Mouse (Mus musculus) fat pad, adult 2 months (tissue): ENCODE results near the gene Gm13283.
A peak's percentile ranks its signal among the peaks of the same experiment; 100 is the strongest.
"Not testable (repeated sequence)": the region's sequence is repeated elsewhere in the genome, so short reads cannot be mapped to it uniquely, and the experiment has no call there.

Source experiments
- DNase-seq: peaks from one replicate; pipeline ENCODE4 v3.0.0-alpha.2; 2011; ENCODE audit warnings: low read depth, low spot score; ENCODE audit errors: extremely low read depth

Gm13283 gene

DNA sequence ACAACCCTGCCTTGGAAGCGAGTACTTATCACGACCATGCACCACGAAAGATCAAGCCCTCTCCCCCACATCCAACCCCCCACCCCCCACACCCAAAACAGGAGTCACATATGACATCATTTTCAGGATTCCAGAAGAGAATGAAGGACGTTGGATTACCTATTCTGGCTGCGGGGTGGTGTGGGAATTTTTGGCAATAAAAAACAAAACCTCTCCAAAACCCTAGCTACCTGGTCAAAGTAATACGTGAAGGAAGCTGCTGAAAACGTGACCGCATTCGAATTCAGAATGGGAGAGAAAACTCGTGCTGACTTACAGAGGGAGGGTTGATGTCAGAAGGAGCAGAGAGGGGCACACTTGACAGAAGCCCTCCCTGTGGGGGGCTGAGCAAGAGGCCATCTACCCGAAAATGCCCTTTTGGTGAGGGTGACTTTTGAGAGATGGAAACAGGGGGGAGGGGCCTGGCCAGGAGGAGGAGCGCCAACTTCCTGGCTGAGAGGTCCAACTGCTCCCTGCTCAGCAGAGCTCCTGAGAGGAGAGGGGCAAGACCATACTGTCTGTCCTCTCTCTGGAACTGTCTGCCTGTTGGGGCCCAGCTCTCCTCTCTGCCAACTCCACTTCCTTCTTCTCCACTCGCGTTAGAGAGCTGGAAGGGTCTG, at the start of gene Gm13283:
Gene Gm13283, plus strand, starts transcription at position 510 of the 659 bp plus-strand sequence.
- not testable (repeated sequence) for DNase-seq

DNA sequence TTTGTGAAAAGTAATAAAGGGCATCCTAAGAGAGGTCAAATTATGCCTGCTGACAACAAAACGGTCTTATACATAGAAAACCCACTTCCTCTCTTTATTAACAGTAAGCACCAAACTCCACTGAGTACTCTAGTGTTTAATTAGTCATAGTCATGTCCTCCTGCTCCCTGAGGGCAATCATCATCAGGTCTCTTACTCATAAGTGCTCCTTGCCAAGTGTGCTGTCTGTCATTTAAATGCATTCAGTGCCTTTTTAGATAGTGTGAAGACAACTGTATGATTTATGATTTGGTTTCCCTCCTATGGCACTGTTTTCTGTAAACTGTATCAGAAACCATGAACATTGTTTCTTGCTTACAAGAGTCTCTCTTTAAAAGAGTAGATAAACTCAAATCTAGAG, 45.6 kb upstream of the Gm13283 start:
- DNase-seq, result no peak

DNA sequence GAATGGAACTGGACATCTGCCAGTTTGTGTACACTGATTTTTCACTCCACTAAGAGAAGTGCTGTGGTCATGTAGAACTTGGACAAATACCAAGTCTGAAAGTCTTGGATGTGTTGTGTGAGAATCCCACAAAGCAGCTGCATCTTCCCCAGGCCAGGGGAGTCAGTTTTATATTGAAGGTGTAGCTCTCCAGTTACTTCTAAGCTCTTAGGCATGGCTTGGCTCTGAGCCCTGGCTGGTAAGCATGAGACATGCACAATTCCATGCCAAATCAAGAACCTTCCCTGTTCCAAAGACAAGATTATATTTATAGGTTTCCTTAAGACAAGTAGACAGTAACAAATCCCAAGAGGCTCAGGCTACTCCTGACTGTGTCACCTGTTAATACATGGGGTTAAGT, 44.9 kb upstream of the Gm13283 start:
- peak; percentile 55 for DNase-seq

DNA sequence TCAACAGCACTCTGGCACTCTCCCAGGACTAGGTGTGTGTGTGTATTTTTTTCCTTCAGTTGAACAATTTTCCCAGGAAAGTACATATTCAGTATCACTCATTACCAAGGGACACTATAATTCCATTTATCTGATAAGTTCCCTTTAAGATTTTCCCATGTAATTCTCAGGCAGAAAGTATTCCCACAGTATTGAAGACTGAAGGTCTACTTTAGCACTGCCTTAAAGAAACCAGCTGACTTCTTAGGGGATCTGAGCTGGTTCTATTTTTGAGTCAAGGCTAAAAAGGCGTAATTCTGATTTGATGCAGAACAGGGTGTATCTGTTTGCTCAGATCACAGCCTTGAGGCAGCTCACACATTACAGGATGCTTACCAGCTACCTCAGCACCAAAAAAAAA, 41.2 kb upstream of the Gm13283 start:
- no peak for DNase-seq

DNA sequence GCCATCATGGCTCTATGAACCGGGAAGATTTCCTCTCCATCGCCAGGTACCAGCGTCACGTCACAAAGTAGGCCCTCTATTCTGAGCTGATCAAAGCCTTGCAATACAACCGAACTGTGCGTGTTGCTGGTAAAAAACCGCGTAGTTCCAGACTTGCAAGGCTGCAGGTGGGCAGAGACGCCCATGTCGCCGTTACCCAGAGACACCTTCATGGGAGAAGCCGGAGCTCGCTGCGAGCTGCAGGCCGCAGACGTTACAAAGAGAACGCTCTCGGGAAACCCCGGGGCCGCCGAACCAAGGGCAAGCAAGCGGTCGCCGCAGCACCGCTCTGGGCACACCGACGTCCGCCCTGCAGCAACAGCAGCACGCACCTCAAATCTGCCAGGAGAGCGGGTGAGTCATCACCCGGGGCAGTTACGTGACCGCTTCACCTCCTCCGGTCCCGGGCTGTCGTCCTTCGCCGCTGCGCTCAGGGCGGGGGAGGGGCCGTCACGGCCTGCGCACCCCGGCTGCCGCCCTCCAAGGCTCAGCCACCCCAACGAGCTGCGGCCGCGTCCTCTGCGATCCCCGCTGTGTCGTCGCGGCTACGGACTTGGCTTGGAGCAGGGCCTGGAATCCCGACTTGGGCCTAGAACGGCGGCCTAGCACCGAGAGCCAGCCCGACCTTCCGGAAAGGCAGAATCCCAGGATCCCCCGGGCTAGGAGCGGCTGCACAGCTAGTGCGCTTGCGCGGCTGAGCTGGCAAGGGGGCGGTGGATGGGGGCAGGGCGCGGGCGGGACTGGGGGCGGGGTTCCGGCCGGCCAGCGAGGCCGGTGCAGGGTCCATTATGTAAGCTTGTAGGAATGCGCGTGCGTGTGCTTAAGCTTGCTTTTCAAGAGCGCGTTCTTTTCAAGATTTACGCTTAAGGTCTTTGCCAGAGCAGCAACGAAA, 37.9 kb upstream of the Gm13283 start, which contains the start of the genes Gm26566 and Klhl9:
Gene Gm26566, plus strand, starts transcription at position 15 of the 931 bp plus-strand sequence.
Gene Klhl9, minus strand, starts transcription at position 675 of the 931 bp plus-strand sequence.
- peak; percentile 43 for DNase-seq

DNA sequence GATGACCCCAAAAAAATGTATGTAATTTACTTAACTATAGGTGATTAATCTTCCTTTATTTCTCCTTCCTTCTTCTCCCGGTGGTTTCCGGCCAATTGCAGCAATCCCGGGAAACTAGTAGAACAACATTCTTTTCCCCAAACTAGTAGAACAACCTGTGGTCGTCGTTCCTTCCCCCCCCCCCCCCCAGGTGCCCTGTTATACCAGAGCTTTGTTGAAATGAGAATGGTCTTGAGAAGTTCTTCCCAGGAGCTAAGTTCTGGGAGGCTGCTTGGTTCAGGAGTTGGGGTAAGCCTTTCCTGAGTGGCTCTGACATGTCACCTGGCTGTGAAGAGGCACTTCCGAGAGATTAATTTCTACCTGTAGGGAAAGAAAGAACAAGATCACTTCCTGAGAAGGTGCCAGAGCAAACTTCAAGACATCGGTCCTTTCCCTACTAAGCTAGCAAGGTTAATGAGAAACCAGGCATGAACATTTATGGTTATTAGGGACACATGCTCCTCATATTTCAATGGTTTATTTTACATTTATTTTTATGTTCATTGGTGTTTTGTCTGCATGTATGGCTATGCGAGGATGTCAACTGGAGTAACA, 36.3 kb upstream of the Gm13283 start:
- no peak for DNase-seq

DNA sequence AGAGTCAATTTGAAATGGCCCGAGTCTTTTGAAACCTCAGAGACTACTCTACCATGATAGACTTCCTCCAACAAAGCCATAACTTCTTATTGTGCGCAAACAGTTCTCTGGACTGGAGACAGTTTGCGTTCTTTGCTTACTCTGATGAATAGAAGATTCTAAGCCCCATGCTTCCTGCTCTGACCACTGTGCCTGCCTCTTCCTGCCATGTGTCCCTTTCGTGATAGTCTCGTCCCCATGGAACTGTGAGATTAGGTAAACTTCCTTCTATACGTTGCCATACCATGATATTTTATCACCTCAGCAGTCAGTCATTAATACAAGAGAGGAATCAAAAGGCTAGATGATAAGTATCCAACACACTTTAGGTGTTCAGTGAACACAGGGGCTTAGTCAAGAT, 33.2 kb upstream of the Gm13283 start:
- no peak for DNase-seq

DNA sequence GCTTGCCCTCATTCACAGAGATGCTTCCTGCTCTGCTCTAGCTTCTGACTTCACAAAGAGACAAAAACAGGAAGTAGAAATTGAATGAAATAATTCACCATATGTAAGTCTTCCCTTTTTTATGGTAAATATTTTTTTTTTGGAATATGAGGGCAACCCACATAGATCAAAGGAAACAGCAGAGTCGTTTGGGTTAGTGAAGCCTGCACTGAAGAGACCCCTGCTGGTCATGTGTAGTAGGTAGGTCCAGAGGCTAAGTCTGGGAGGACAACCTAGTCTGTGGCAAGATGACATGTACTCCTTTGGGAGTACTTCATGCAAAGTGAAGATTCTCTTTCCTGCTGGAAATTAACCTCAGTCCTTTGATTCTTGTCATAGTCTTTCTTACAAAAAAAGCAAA, 32.6 kb upstream of the Gm13283 start:
- DNase-seq, result no peak

DNA sequence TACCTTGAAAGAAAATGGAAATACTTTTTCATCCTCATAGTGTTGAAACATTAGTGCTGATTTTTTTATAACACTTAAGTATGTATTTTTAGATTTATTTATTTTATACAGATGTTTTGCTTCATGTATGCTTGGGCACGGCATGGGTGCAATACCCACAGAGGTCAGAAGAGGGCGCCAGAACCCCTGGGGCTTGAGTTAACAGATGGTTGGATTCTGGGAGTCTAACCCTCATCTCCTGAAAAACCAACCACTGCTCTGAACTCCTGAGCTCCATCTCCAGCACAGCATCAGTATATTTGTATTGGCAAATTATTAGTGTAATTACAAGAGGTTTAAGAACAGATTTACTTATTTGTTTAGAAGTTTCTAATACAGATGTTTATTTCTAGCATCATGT, 21.4 kb upstream of the Gm13283 start:
- no peak for DNase-seq

DNA sequence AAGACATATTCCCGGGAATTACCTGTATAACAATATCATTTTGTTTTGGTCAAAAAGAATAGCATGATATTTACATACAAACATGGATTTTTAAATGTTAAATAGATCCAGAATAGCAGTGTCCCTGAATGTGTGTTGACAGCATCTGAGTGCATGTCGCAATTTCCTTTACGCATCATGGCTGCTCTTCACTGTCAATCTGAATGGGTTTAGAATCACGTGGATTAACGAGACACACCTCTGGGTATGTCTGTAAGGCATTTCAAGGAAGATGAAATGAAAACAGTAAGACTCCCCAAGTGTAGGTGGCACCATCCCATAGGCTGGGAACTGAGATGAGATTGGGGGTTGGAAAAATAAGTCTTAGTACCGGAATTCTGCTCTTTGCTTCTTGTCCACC, 20.9 kb upstream of the Gm13283 start:
- no peak for DNase-seq

DNA sequence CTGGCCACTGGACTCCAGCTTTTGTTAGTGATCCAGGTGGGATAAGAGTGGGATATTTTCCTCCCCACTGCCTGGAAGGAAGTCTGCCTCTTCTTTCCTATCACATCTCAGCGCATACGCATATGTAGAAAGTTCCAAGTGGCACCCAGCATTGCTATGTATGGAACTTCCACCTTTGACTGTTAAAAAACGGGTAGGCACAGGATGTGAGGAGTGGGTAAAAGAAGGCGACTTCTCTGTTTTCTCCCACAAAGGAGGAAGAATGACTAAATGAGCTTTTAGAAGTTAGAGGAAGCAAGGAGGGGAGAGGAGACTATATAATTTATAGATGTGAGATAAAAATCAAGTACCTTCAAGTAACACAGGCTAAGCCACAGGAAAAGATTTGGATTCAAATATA, 18.5 kb upstream of the Gm13283 start:
- no peak for DNase-seq

DNA sequence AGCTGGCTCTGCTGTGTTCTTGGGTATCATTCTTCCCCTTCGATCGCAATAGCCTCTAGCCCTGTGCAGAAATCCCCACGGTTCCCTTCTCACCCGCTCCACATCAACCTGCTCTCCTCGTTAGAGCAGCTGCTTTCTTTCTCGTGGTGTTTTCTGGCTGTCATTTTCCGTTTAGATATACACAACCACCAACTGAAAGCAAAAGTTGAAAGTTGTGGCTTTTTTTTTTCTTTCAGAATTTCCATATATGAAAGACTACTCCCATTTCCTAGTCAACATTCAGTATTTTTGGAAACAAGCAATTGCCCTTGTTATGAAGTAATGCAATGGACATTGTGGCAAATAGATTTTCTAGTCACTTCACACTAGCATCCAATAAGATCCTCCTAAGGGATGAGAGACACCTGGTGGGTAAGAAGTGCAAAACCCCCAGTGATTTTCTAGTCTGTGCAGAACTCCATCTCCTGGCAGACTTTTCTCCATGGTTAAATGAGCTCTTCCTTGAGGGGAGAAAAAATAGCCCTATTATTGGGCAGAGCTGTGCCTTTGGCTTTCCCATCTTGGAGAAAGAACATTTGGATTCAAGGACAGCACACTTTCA, 17.0 kb upstream of the Gm13283 start:
- no peak for DNase-seq

DNA sequence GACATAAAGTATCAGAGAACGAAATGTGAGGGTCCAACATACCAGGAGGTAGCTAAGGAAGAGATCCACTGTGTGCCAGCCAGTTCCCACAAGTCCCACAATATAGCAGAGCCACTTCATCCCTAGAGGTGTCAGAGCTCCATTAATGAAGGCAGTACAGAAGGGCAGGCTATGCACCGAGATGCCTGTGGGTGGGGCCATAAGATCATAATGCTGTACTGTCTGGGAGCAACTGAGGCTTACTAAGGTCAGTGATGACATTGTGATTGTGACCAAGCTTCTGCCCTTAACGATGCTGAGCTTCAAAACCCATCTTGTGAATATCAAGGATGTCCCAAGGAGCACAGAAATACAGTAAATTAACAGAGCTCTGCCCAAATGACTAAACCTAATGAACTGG, 15.7 kb upstream of the Gm13283 start:
- DNase-seq, result no peak

DNA sequence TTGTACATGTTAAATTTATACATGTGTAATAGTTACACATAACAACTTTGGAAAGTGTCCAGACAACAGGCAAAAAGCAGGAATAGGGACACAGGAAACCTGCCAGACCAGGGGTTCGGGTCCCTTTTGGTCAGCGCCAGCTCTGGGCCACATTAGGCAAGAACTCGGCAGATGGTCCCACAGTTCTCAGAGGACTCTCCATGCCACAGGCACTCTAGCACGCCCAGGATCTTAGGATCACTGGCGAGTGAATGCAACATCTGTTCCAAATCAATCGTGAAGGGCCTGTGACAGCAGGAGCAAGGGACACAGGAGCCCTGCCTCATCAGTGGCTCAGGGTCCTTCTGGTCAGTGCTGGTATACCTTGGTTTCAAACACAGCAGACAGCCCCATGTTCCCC, 10.0 kb upstream of the Gm13283 start:
- no peak for DNase-seq

DNA sequence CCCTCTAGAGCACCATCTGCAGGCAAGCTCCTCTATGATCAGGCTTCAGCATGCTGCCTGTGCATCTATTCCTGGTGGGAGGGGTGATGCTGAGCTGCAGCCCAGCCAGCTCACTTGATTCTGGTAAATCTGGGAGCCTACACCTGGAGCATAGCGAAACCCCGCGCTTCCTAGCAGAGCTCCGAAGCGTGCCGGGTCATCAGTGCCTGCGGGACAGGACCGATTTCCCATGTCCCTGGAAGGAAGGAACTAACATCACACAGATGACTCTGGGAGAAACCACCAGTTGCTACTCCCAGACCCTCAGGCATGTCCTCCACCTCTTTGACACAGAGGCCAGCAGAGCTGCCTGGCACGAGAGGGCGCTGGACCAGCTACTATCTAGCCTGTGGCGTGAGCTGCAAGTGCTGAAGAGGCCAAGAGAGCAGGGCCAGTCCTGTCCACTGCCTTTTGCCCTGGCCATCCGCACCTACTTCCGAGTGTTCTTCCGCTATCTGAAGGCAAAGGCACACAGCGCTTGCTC, 5.0 kb upstream of the Gm13283 start, which contains the start of gene Gm13271:
Gene Gm13271, plus strand, starts transcription at position 51 of the 523 bp plus-strand sequence.
- DNase-seq, result not testable (repeated sequence)

DNA sequence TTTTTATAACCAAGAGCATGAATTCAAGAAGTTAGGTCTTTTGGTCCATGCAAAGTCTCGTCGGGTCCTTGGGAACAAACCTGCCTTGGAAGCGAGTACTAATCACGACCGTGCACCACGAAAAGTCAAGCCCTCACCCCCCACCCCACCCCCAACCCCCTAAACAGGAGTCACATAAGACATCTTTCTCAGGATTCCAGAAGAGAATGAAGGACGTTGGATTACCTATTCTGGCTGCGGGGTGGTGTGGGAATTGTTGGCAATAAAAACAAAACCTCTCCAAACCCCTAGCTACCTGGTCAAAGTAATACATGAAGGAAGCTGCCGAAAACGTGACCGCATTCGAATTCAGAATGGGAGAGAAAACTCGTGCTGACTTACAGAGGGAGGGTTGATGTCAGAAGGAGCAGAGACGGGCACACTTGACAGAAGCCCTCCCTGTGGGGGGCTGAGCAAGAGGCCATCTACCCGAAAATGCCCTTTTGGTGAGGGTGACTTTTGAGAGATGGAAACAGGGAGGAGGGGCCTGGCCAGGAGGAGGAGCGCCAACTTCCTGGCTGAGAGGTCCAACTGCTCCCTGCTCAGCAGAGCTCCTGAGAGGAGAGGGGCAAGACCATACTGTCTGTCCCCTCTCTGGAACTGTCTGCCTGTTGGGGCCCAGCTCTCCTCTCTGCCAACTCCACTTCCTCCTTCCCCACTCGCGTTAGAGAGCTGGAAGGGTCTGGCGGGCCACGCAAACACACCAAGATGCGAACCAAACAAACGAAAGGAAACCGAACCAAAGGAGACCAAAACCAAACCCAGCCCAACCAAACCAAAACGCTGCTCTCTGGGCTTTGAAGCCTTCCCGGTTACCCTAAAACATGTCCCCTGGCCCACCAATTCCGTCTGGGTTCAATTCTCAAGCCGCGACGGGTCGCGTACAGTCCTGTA, 3.1 kb upstream of the Gm13283 start:
- not testable (repeated sequence) for DNase-seq

DNA sequence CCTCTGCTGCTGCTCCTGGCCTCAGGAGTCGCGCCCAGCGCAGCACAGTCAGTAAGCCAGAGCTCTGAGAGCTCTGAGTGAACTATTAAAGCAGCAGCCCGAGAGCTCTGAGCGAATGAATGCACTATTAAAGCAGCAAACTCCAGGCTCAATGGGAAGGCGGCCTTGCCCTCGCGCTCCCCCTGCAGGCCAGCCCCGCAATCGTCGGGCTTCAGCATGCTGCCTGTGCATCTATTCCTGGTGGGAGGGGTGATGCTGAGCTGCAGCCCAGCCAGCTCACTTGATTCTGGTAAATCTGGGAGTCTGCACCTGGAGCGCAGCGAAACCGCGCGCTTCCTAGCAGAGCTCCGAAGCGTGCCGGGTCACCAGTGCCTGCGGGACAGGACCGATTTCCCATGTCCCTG, 2.3 kb upstream of the Gm13283 start:
- not testable (repeated sequence) for DNase-seq

DNA sequence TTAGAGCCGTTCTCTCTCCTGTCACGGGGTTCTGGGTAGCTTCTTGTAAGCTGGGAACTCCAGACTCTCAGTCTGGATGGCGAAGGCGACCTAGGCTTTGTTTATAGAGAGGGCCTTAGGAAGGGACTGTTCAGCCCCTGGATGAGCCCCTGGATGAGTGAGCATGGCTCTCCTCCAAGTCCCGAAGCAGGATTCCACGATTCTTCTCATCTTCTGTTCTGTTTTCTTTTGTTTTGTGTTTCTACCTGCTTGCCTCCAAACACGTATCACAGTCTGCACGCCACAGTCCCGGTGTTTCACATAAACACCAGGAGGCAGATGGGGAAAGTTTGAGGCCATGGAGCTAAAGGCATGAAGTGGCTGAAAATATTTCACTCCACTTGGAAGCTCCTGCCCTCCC, 1.2 kb upstream of the Gm13283 start:
- not testable (repeated sequence) for DNase-seq

DNA sequence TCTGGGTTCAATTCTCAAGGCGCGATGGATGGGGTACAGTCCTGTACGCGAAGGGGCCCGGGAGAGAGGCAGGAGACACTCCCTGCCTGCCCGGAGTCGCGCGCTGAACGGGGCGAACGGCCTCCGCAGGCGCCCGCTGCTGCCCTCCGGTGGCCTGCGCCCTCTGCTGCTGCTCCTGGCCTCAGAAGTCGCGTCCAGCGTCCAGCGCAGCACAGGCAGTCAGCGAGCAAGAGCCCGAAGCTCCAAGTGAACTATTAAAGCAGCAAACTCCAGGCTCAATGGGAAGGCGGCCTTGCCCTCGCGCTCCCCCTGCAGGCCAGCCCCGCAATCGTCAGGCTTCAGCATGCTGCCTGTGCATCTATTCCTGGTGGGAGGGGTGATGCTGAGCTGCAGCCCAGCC, 512 bp downstream of the Gm13283 start:
- not testable (repeated sequence) for DNase-seq

DNA sequence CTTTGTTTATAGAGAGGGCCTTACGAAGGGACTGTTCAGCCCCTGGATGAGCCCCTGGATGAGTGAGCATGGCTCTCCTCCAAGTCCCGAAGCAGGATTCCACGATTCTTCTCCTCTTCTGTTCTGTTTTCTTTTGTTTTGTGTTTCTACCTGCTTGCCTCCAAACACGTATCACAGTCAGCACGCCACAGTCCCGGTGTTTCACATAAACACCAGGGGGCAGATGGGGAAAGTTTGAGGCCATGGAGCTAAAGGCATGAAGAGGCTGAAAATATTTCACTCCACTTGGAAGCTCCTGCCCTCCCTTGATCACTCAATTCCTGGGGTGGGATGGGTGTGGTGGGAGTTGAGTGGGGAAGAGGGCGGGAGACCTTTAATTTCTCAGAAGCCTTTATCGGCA, 1.9 kb downstream of the Gm13283 start:
- not testable (repeated sequence) for DNase-seq
